Mouse (Mus musculus): ENCODE data around the gene Tas1r2. TPM values are rescaled to one million over a fixed set of nuclear protein-coding genes. Genes with fewer than 3 reads are reported as not detected.

Tas1r2 gene
- polyA plus RNA-seq, 1 experiment from 2014 or later = not detected

GRCm38 (mm10) chr4:139710467-139711334 is 57.4 kb downstream of the Tas1r2 start:
- ATAC-seq (ENCODE audit: insufficient number of reproducible peaks, insufficient read depth, low FRiP score, low read depth) = no peak
- peaks cover 33% of the 10 kb centered on the region for H3K27me3 ChIP-seq (ENCODE audit: control insufficient read depth, insufficient read depth, low read length)
- H3K36me3 ChIP-seq (ENCODE audit: control insufficient read depth, insufficient read depth, low read length) = no peaks in the 10 kb centered on the region
- H3K9ac ChIP-seq (ENCODE audit: low read length) = no peak overlapping the region
- no peak overlapping the region for H3K4me3 ChIP-seq (ENCODE audit: control insufficient read depth in 1 of 2, insufficient read depth in 1 of 2, low read depth in 1 of 2, low read length in 2 of 2)
- no peak overlapping the region for H3K27ac ChIP-seq (replicated peaks in 1 of 2; ENCODE audit: control insufficient read depth in 1 of 2, insufficient read depth in 1 of 2, low read depth in 2 of 2, low read length in 2 of 2)
- no peak overlapping the region for H3K4me2 ChIP-seq (ENCODE audit: low read length)
- H3K9me3 ChIP-seq (ENCODE audit: control insufficient read depth, low read length) = no peaks in the 10 kb centered on the region
- H3K4me1 ChIP-seq (ENCODE audit: control insufficient read depth in 2 of 2, insufficient read depth in 2 of 2, low read length in 2 of 2) = no peaks in the 10 kb centered on the region
- WGBS = 39% methylated on average over 25 of the region's 25 CpGs

DNA sequence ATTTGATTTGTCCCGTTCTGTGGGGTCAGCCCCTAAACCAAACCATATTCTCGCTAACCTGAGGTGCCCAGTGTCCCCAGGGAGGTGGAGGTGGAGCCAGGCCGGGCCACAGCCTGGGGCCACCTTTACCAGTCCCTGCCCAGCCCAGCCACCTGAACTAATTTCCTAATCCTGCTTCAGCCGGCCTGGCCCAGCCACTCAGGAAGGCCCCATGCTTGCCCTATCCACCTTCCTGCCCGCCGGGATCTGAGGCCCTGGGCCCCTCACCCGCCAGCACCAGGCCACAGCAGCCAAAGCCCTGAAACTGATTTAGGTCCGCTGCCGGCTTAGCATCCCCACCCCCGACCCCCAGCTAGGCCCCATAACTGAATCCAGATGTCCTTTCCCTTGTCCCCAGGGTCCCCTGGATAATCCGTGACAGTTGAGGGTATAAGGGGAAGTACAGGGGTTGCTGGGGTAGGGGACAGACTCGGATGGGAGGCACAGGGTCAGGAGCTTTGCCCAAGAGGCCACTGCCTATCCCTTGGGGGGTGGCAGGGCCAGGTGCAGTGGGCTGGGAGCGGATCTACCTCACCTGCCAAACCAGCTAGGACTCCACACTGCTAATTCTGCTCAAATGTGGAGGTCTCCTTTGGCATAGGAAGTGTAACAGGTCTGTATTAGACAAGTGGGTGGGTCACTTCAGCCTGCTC is 62.0 kb downstream of the Tas1r2 start:
- ATAC-seq (ENCODE audit: insufficient number of reproducible peaks, insufficient read depth, low FRiP score, low read depth) = no peak
- Histone ChIP-seq H3K9me3 (ENCODE audit: control insufficient read depth, low read length) (no peaks in the 10 kb centered on the region), H3K27ac (replicated peaks in 1 of 2; ENCODE audit: control insufficient read depth in 1 of 2, insufficient read depth in 1 of 2, low read depth in 2 of 2, low read length in 2 of 2) (no peak overlapping the region), H3K36me3 (ENCODE audit: control insufficient read depth, insufficient read depth, low read length) (no peaks in the 10 kb centered on the region), H3K4me1 (ENCODE audit: control insufficient read depth in 2 of 2, insufficient read depth in 2 of 2, low read length in 2 of 2) (no peaks in the 10 kb centered on the region), H3K9ac (ENCODE audit: low read length) (no peak overlapping the region), H3K4me2 (ENCODE audit: low read length) (no peak overlapping the region), H3K4me3 (ENCODE audit: control insufficient read depth in 1 of 2, insufficient read depth in 1 of 2, low read depth in 1 of 2, low read length in 2 of 2) (no peak overlapping the region), H3K27me3 (ENCODE audit: control insufficient read depth, insufficient read depth, low read length) (peaks cover 16% of the 10 kb centered on the region; the same call in 1 of the 2 replicates)
- WGBS = 25% methylated on average over 13 of the region's 13 CpGs

DNA sequence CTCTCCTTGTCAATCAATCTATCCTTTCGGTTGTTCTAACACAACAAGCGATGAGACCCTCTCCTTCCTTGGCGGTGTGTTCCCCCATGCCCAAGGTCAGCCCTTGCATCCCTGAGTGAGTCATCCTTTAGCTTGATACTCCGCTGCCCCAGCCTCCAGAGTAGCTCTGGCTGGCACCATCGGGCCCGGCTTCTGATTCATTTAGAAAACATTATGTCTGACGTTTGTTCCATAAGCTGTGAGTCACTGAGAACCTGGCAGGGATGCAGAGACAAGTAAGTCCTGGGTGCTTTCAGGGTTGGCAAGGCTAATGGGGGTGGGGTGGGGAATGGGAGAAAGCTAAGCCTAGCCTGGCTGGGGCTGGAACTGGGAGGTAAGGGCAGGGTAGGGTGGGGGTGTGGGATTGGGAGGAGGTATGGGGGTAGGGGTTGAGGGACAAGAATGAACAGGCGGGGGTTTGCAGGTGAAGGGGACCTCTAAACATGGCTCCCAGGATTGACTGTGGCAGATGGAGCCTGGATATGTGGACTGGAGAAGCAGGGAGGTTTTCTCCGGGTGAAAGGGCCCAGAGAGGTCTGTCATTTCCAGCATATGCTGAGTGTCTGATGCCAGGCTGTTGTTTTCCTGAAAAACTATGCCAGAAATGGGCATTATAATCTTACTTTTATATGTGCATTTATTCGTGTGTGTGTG is 63.3 kb downstream of the Tas1r2 start:
- 0 out of 2 replicates have a peak, but pooled peaks have one; percentile 21 for ATAC-seq (ENCODE audit: insufficient number of reproducible peaks, insufficient read depth, low FRiP score, low read depth)
- WGBS = 72% methylated on average over 10 of the region's 10 CpGs
- 0 out of 2 replicates have a peak, but pooled peaks cover 5% of the 10 kb centered on the region for H3K27me3 ChIP-seq (ENCODE audit: control insufficient read depth, insufficient read depth, low read length)
- no peaks in the 10 kb centered on the region for H3K4me1 ChIP-seq (ENCODE audit: control insufficient read depth in 2 of 2, insufficient read depth in 2 of 2, low read length in 2 of 2)
- no peaks in the 10 kb centered on the region for H3K36me3 ChIP-seq (ENCODE audit: control insufficient read depth, insufficient read depth, low read length)
- H3K27ac ChIP-seq (replicated peaks in 1 of 2; ENCODE audit: control insufficient read depth in 1 of 2, insufficient read depth in 1 of 2, low read depth in 2 of 2, low read length in 2 of 2) = no peak overlapping the region
- no peak overlapping the region for H3K4me2 ChIP-seq (ENCODE audit: low read length)
- no peak overlapping the region for H3K9ac ChIP-seq (ENCODE audit: low read length)
- no peaks in the 10 kb centered on the region for H3K9me3 ChIP-seq (ENCODE audit: control insufficient read depth, low read length)
- no peak overlapping the region for H3K4me3 ChIP-seq (ENCODE audit: control insufficient read depth in 1 of 2, insufficient read depth in 1 of 2, low read depth in 1 of 2, low read length in 2 of 2)

DNA sequence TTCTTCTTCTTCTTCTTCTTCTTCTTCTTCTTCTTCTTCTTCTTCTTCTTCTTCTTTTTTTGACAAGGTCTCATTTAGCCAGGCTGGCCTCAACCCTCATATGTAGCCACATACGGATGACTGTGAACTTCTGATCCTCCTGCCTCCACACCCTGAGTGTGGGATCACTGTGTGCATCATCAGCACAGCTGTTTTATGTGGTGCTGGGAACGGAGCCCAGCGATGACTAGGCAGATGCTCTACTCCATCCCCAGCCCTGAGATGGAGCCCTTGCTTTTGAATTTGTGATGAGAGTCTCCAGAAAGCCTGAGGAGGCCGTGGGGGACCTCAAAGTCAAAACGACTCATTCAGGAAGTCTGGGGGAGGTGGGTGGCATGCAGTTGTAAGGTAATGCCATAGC is 65.6 kb downstream of the Tas1r2 start:
- H3K36me3 ChIP-seq (ENCODE audit: control insufficient read depth, insufficient read depth, low read length) = no peaks in the 10 kb centered on the region
- H3K4me1 ChIP-seq (ENCODE audit: control insufficient read depth in 2 of 2, insufficient read depth in 2 of 2, low read length in 2 of 2) = no peaks in the 10 kb centered on the region; a peak in 1 of 4 replicates
- 0 out of 2 replicates have a peak, but pooled peaks cover 5% of the 10 kb centered on the region for H3K27me3 ChIP-seq (ENCODE audit: control insufficient read depth, insufficient read depth, low read length)
- ATAC-seq (ENCODE audit: insufficient number of reproducible peaks, insufficient read depth, low FRiP score, low read depth) = no peak
- H3K9ac ChIP-seq (ENCODE audit: low read length) = no peak overlapping the region
- no peak overlapping the region for H3K4me3 ChIP-seq (ENCODE audit: control insufficient read depth in 1 of 2, insufficient read depth in 1 of 2, low read depth in 1 of 2, low read length in 2 of 2)
- no peak overlapping the region for H3K4me2 ChIP-seq (ENCODE audit: low read length)
- H3K27ac ChIP-seq (replicated peaks in 1 of 2; ENCODE audit: control insufficient read depth in 1 of 2, insufficient read depth in 1 of 2, low read depth in 2 of 2, low read length in 2 of 2) = no peak overlapping the region
- no peaks in the 10 kb centered on the region for H3K9me3 ChIP-seq (ENCODE audit: control insufficient read depth, low read length)
- WGBS = 78% methylated on average over 5 of the region's 5 CpGs

Small RNAs within 50 kb of the gene (microRNA-seq; reads per million reads assigned to microRNA genes)
- not detected for gene Mir7020

Other genes starting within 250 kb of the Tas1r2 start
- gene Iffo2, start 123.0 kb upstream of the Tas1r2 start, polyA plus RNA-seq (2014; fragmentation: Nextera tagmentation; extraction: Ambion mirVana) = 4.4 and 4.6 TPM in 2 replicates
- not detected in 2 replicates for gene Gm21969, start 50.4 kb upstream of the Tas1r2 start, polyA plus RNA-seq (2014; fragmentation: Nextera tagmentation; extraction: Ambion mirVana)
- 13.0 and 13.4 TPM in 2 replicates for gene Aldh4a1, start 30.7 kb upstream of the Tas1r2 start, polyA plus RNA-seq (2014; fragmentation: Nextera tagmentation; extraction: Ambion mirVana)
- not detected in 2 replicates for gene Pax7, start 180.0 kb downstream of the Tas1r2 start, polyA plus RNA-seq (2014; fragmentation: Nextera tagmentation; extraction: Ambion mirVana)

Data from heart, embryonic 14.5 days (tissue).